Mouse (Mus musculus): ENCODE results near the gene Rpl41.

The Rpl41 gene

GRCm38 (mm10) chr10:128548947-128549681 lies at the start of gene Rpl41:
TSS of gene Rpl41 (minus strand) at chr10:128549305.
- peak; percentile 90 to 93 for DNase-seq (ENCODE audit: low read depth in 2 of 2, low spot score in 2 of 2)

GRCm38 (mm10) chr10:128598476-128598875 lies 49.4 kb upstream of the Rpl41 start:
- DNase-seq (ENCODE audit: low read depth in 2 of 2, low spot score in 2 of 2): no peak

GRCm38 (mm10) chr10:128592797-128593196 lies 43.7 kb upstream of the Rpl41 start:
- no peak for DNase-seq (ENCODE audit: low read depth in 2 of 2, low spot score in 2 of 2)

- no peak for DNase-seq (ENCODE audit: low read depth in 2 of 2, low spot score in 2 of 2)
Observed at GRCm38 (mm10) chr10:128591436-128591835, 42.3 kb upstream of the Rpl41 start.

- DNase-seq (ENCODE audit: low read depth in 2 of 2, low spot score in 2 of 2): peak in 1 of 2 experiments; percentile 28
Observed at GRCm38 (mm10) chr10:128590193-128590690, 41.1 kb upstream of the Rpl41 start.

- peak in 1 of 2 experiments; percentile 31 for DNase-seq (ENCODE audit: low read depth in 2 of 2, low spot score in 2 of 2)
Observed at GRCm38 (mm10) chr10:128589464-128590192, 40.5 kb upstream of the Rpl41 start, which contains the start of gene Erbb3. TSS of gene Erbb3 (minus strand) at chr10:128589652.

GRCm38 (mm10) chr10:128588775-128589463 lies 39.8 kb upstream of the Rpl41 start:
- DNase-seq (ENCODE audit: low read depth in 2 of 2, low spot score in 2 of 2): peak; percentile 16 to 17

DNA sequence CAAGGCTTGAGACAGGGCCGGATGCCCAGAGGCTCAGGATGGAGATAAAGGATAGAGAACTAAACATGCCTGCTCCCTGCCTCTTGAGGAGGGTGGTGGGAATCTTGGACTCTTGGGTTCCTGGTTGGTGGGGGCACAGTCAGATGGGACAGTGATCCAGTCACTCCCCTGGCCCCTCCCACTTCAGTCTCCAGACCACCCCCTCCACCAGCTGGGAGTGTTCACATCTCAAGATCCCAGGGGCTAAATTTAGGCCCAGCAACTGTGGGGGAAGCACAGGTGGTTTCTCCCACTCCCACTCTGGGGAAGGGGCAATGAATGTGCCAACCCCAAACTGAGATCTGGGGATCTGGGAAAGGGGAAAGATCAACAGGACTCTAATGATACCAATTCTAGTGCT lies 39.0 kb upstream of the Rpl41 start:
- DNase-seq (ENCODE audit: low read depth in 2 of 2, low spot score in 2 of 2): no peak

GRCm38 (mm10) chr10:128587697-128588096 lies 38.6 kb upstream of the Rpl41 start:
- no peak for DNase-seq (ENCODE audit: low read depth in 2 of 2, low spot score in 2 of 2)

DNA sequence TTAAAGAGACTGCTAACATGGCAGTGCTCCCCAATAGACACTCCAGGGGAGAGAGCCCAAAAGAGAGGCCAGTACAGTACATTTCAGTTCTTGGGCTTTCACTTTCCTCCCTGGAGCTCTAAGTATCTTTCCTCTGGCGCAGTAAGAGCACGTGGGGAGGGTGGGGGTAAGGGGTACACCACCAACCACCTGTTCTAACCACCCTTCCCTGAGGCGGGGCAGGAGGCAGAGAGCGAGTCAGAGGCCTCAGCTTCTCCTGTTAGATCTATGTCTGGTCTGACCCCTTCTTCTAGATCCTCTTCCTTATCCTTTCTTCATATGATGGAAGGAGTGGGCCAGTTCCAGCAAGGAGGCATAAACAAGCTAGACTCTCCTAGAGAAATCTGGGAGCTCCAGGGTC lies 38.0 kb upstream of the Rpl41 start:
- no peak for DNase-seq (ENCODE audit: low read depth in 2 of 2, low spot score in 2 of 2)

DNA sequence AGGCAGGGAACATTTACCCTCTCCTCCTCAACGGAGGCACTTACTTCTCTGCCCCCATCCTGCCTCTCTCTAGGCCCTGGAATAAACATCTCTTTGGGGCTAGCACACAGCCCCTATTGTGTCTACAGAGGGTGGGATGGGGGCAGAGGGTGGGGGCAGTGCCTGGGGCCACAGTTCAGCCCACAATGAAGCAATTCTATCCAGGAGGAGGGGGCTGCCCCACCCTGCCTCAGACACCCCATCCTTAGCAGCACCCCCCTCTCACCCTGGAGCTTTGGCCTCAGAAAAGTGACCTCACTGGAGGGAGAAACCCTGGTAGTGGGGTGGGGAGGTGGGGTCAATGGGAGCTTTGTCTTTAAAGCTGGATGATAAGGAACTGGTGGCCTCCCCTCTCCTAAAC lies 37.4 kb upstream of the Rpl41 start:
- DNase-seq (ENCODE audit: low read depth in 2 of 2, low spot score in 2 of 2): no peak

- no peak for DNase-seq (ENCODE audit: low read depth in 2 of 2, low spot score in 2 of 2)
Observed at GRCm38 (mm10) chr10:128584386-128584785, 35.3 kb upstream of the Rpl41 start.

GRCm38 (mm10) chr10:128583644-128584043 lies 34.5 kb upstream of the Rpl41 start:
- DNase-seq (ENCODE audit: low read depth in 2 of 2, low spot score in 2 of 2): no peak

GRCm38 (mm10) chr10:128579731-128580130 lies 30.6 kb upstream of the Rpl41 start:
- no peak for DNase-seq (ENCODE audit: low read depth in 2 of 2, low spot score in 2 of 2)

DNA sequence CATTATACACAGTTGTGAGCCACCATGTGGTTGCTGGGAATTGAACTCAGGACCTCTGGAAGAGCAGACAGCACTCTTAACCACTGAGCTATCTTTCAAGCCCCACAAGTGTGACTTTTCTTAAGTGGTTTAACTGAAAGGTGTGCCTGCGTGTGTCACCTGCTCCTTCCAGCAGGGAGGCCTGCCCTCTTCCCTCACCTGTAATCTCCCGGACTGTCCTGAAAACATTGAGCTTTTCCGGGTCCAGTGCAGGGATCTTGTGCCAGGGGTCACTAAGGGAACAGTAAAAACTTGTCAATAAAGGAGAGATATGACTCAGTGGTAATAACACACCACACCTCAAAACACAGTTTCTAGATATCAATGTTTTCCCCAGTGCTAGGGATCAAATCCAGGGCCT lies 30.2 kb upstream of the Rpl41 start:
- no peak for DNase-seq (ENCODE audit: low read depth in 2 of 2, low spot score in 2 of 2)

DNA sequence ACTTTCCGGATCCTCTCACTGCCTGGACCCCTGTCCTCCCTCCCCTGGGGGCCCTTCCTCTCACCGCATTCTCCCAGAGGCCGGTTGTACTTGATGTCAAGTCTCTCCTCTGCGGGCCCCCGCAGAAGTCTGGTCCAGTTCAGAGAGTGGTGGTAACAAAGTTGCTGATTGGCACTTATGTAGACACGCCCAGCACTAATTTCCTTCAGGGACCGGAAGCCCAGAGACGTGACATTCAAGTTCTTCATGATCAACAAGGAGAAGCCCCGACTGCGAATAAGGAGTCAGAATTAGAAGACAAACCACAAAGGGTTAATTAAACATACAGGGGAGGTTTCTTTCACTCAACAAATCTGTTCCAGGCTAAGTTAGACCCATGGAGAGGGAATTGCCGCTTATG lies 29.2 kb upstream of the Rpl41 start:
- DNase-seq (ENCODE audit: low read depth in 2 of 2, low spot score in 2 of 2): no peak

DNA sequence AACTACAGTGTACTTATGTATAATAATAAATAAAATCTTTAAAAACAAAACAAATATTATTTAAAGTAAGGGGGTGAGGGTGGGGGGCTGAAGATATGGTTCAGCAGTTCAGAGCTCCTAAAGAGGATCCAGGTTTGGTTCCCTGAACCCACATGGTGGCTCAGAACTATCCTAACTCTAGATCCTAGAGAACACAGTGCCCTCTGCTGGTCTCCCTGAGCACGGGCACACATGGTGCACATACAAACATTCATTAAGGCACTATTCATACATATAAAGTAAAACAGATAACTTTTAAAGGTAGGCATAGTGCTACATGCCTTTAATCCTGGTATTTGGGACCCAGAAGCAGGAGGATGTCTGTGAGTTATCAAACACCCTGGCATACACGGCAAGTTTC lies 26.0 kb upstream of the Rpl41 start:
- DNase-seq (ENCODE audit: low read depth in 2 of 2, low spot score in 2 of 2): no peak

- DNase-seq (ENCODE audit: low read depth in 2 of 2, low spot score in 2 of 2): peak; percentile 86 to 92
Observed at GRCm38 (mm10) chr10:128565788-128566531, 16.9 kb upstream of the Rpl41 start, which contains the start of gene Pa2g4. TSS of gene Pa2g4 (minus strand) at chr10:128565987.

DNA sequence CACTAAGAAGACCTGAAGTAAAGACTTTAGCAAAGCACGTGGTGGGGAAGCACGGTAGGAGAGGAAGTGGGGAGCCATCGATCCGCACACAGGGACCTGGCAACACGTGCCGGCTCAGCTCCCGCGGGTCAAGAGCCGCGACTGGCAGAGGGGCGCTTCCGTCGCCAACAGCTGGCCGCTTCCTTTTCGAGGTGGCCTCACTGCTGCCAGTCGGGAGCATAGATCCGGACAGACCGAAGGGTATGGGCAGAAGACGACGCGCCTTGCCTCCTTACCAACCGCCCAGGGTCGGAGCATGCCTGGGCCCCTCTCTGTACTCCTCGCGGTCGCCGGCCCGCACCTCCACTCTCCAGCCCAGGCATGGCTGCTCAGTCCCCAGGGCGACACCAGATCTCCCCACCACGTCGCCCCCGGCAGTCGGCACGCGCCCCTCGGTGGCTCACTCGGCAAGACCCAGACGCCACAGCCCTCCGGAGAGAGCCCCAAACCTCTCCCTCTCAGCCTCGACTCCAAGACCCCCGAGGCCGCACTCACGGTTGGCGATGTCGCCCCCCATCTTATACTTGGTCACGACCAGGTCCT lies 16.2 kb upstream of the Rpl41 start:
- DNase-seq (ENCODE audit: low read depth in 2 of 2, low spot score in 2 of 2): peak in 1 of 2 experiments; percentile 19

DNA sequence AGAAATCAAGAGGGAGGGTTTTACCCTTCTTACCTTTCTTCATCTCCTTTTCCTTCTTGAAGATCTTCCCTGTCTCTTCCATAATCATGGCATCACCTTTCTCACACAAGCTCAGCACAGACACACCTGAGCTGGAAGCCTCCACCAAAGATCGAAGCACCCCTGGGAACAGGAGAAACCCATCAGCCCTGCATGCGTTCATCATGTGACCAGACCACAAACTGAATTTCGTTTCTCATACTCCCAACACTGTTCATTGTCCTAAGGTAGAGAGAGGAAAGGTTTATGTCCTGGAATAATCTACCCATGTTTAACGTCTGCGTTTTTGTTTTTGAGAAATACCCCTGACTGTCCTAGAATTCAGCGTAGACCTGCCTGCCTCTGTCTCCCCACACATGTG lies 14.4 kb upstream of the Rpl41 start:
- no peak for DNase-seq (ENCODE audit: low read depth in 2 of 2, low spot score in 2 of 2)

GRCm38 (mm10) chr10:128556963-128557362 lies 7.9 kb upstream of the Rpl41 start:
- no peak for DNase-seq (ENCODE audit: low read depth in 2 of 2, low spot score in 2 of 2)

Data from CD8-positive naive resting alpha-beta T cell, adult 2 months (primary cell).